Mouse (Mus musculus) stomach, embryonic 14.5 days (tissue): ENCODE measurements around the gene Aebp1. TPM values are rescaled to one million over a fixed set of nuclear protein-coding genes. Genes with fewer than 3 reads are reported as not detected.
"Not testable (repeated sequence)": the region's sequence is repeated elsewhere in the genome, so short reads cannot be mapped to it uniquely, and the experiment has no call there.

Experiments
- ATAC-seq: fragments of 200-750 bp; cut with Nextera tagmentation; 2 replicates; pipeline ENCODE4 v1.8.0; 2017; ENCODE audit warnings: low read depth, moderate TSS enrichment; ENCODE audit not compliant: insufficient number of reproducible peaks, insufficient read depth, low FRiP score
- H3K27ac ChIP-seq: fragments of 300-500 bp; sonication (generic); 2 replicates; pipeline ENCODE4 v1.5.1; 2014; ENCODE audit warnings: mild to moderate bottlenecking, low read length, moderate library complexity, mixed read lengths
- H3K27me3 ChIP-seq: fragments of 300-500 bp; sonication (generic); 2 replicates; pipeline ENCODE4 v1.6.1; 2014; ENCODE audit warnings: low read length, control low read depth, mixed read lengths; ENCODE audit not compliant: control insufficient read depth, insufficient read depth
- H3K36me3 ChIP-seq: fragments of 300-500 bp; sonication (generic); 2 replicates; pipeline ENCODE4 v1.6.1; 2014; ENCODE audit warnings: mild to moderate bottlenecking, control low read depth, low read length, moderate library complexity, mixed read lengths; ENCODE audit not compliant: control insufficient read depth, insufficient read depth
- H3K4me1 ChIP-seq: fragments of 300-500 bp; sonication (generic); 2 replicates; pipeline ENCODE4 v1.6.1; 2014; ENCODE audit warnings: low read length, control low read depth, mixed read lengths; ENCODE audit not compliant: control insufficient read depth, insufficient read depth
- H3K4me2 ChIP-seq: fragments of 300-500 bp; sonication (generic); replicated peaks from 2 replicates; pipeline ENCODE4 v1.6.1; 2014; ENCODE audit warnings: low read depth, low read length, control low read depth
- H3K4me3 ChIP-seq: fragments of 300-500 bp; sonication (generic); 2 replicates; pipeline ENCODE4 v1.5.1; 2014; ENCODE audit warnings: low read depth, low read length, control low read depth
- H3K9ac ChIP-seq: fragments of 300-500 bp; sonication (generic); replicated peaks from 2 replicates; pipeline ENCODE4 v1.6.1; 2014; ENCODE audit warnings: low read depth, mild to moderate bottlenecking, control low read depth, low read length, moderate library complexity, mixed read lengths
- H3K9me3 ChIP-seq: fragments of 300-500 bp; sonication (generic); 2 replicates; pipeline ENCODE4 v1.6.1; 2016; ENCODE audit warnings: low read depth, low read length, control low read depth; ENCODE audit not compliant: control insufficient read depth
- WGBS: fragments of 180-500 bp; shearing (Covaris S2); extraction: QIAGEN DNeasy Blood & Tissue Kit; methylation state at CpG from one replicate; pipeline ENCODE4 v1.1.7; 2014; 5-methylcytosine and 5-hydroxymethylcytosine counted together
- polyA plus RNA-seq: library from polyadenylated mRNA; unstranded; fragments of >200 nt; fragmentation: Nextera tagmentation; extraction: Ambion mirVana; gene quantifications from 2 replicates; pipeline ENCODE4 v1.2.1, GENCODE M21; 2014

Aebp1 gene
- polyA plus RNA-seq, 1 experiment from 2014 or later: 30.3 TPM

- 56% methylated on average over 5 of the region's 5 CpGs for WGBS
These were observed 26.8 kb downstream of the Aebp1 start for GRCm38 (mm10) chr11:5888563-5888962.

GRCm38 (mm10) chr11:5892151-5892591 lies 30.4 kb downstream of the Aebp1 start:
- Histone ChIP-seq H3K36me3 (no peaks in the 10 kb centered on the region), H3K4me1 (peaks cover 18% of the 10 kb centered on the region), H3K9me3 (no peaks in the 10 kb centered on the region), H3K4me2 (no peak overlapping the region), H3K4me3 (no peak overlapping the region), H3K27ac (no peak overlapping the region; the same call in 1 of the 2 replicates), H3K27me3 (no peaks in the 10 kb centered on the region), H3K9ac (no peak overlapping the region)
- 18% methylated on average over 8 of the region's 8 CpGs for WGBS
- no peak; the same call in 1 of the 2 replicates for ATAC-seq

More at GRCm38 (mm10) chr11:5888563-5888962, 26.8 kb downstream of the Aebp1 start:
- not testable (repeated sequence) for H3K9ac ChIP-seq, H3K36me3 ChIP-seq, H3K4me2 ChIP-seq, H3K27me3 ChIP-seq, H3K9me3 ChIP-seq, H3K4me3 ChIP-seq, H3K27ac ChIP-seq, ATAC-seq
- H3K4me1 ChIP-seq: peaks cover 18% of the 10 kb centered on the region

- no peak overlapping the region for H3K4me2 ChIP-seq
- H3K9ac ChIP-seq: no peak overlapping the region
- 32% methylated on average over 4 of the region's 4 CpGs for WGBS
- no peaks in the 10 kb centered on the region for H3K27me3 ChIP-seq
- no peak overlapping the region for H3K4me3 ChIP-seq
- peak overlapping the region; percentile 3; the same call in 1 of the 2 replicates for H3K27ac ChIP-seq
- peaks cover 16% of the 10 kb centered on the region for H3K4me1 ChIP-seq
- no peaks in the 10 kb centered on the region for H3K36me3 ChIP-seq
- no peak for ATAC-seq
- no peaks in the 10 kb centered on the region for H3K9me3 ChIP-seq
These were observed 31.1 kb downstream of the Aebp1 start for GRCm38 (mm10) chr11:5892810-5893368.

GRCm38 (mm10) chr11:5893807-5894206 lies 32.1 kb downstream of the Aebp1 start:
- no peak for ATAC-seq
- H3K4me3 ChIP-seq: no peak overlapping the region
- H3K9ac ChIP-seq: no peak overlapping the region
- H3K4me1 ChIP-seq: peaks cover 15% of the 10 kb centered on the region
- no peaks in the 10 kb centered on the region for H3K27me3 ChIP-seq
- 70% methylated on average over 6 of the region's 6 CpGs for WGBS
- H3K36me3 ChIP-seq: no peaks in the 10 kb centered on the region
- H3K4me2 ChIP-seq: no peak overlapping the region
- H3K9me3 ChIP-seq: no peaks in the 10 kb centered on the region
- no peak overlapping the region for H3K27ac ChIP-seq

GRCm38 (mm10) chr11:5897230-5897629 lies 35.5 kb downstream of the Aebp1 start:
- WGBS: 18% methylated on average over 16 of the region's 16 CpGs
- ATAC-seq: no peak
- Histone ChIP-seq H3K27ac (no peak overlapping the region), H3K9ac (no peak overlapping the region), H3K4me3 (no peak overlapping the region), H3K9me3 (no peaks in the 10 kb centered on the region), H3K4me1 (peaks cover 21% of the 10 kb centered on the region), H3K4me2 (no peak overlapping the region; the same call in 1 of the 2 replicates), H3K36me3 (no peaks in the 10 kb centered on the region), H3K27me3 (no peaks in the 10 kb centered on the region)

- peaks cover 19% of the 10 kb centered on the region for H3K4me1 ChIP-seq
- no peaks in the 10 kb centered on the region for H3K36me3 ChIP-seq
- 23% methylated on average over 10 of the region's 10 CpGs for WGBS
- H3K9me3 ChIP-seq: no peaks in the 10 kb centered on the region
- H3K4me2 ChIP-seq: no peak overlapping the region; the same call in 1 of the 2 replicates
- H3K4me3 ChIP-seq: no peak overlapping the region
- H3K27ac ChIP-seq: no peak overlapping the region
- no peak overlapping the region for H3K9ac ChIP-seq
- no peak; the same call in 1 of the 2 replicates for ATAC-seq
- no peaks in the 10 kb centered on the region for H3K27me3 ChIP-seq
These were observed 36.1 kb downstream of the Aebp1 start for GRCm38 (mm10) chr11:5897839-5898238.

GRCm38 (mm10) chr11:5898531-5898930 lies 36.8 kb downstream of the Aebp1 start, which contains the start of gene Myl7:
Myl7 (minus strand) TSS chr11:5898782.
- H3K4me1 ChIP-seq: peaks cover 17% of the 10 kb centered on the region
- 54% methylated on average over 5 of the region's 5 CpGs for WGBS

GRCm38 (mm10) chr11:5899286-5899685 lies 37.5 kb downstream of the Aebp1 start:
- Histone ChIP-seq H3K4me3 (no peak overlapping the region), H3K4me1 (peaks cover 17% of the 10 kb centered on the region), H3K9me3 (no peaks in the 10 kb centered on the region), H3K4me2 (no peak overlapping the region), H3K9ac (no peak overlapping the region), H3K27ac (no peak overlapping the region), H3K36me3 (no peaks in the 10 kb centered on the region), H3K27me3 (no peaks in the 10 kb centered on the region)
- 95% methylated on average over 10 of the region's 10 CpGs for WGBS
- no peak for ATAC-seq

More at GRCm38 (mm10) chr11:5898531-5898930, 36.8 kb downstream of the Aebp1 start, which contains the start of gene Myl7:
- no peak within 1 kb of the TSS for H3K9ac ChIP-seq
- no peak for ATAC-seq
- no peak within 1 kb of the TSS for H3K4me3 ChIP-seq
- H3K36me3 ChIP-seq: no peaks in the 10 kb centered on the region
- no peak within 1 kb of the TSS for H3K27ac ChIP-seq
- H3K4me2 ChIP-seq: no peak within 1 kb of the TSS; the same call in 1 of the 2 replicates
- H3K9me3 ChIP-seq: no peaks in the 10 kb centered on the region
- no peaks in the 10 kb centered on the region for H3K27me3 ChIP-seq
